Mouse (Mus musculus): Measurements from ENCODE around the gene Serpina1e.
"Not testable (repeated sequence)": the region's sequence is repeated elsewhere in the genome, so short reads cannot be mapped to it uniquely, and the experiment has no call there.

Serpina1e gene

GRCm38 (mm10) chr12:103962860-103963259, 4.1 kb upstream of the Serpina1e start:
- DNase-seq (ENCODE audit: low read depth, low spot score), result no peak

- no peak for DNase-seq (ENCODE audit: low read depth, low spot score)
Observed at GRCm38 (mm10) chr12:103962337-103962736, 3.6 kb upstream of the Serpina1e start.

GRCm38 (mm10) chr12:103961716-103962115, 2.9 kb upstream of the Serpina1e start:
- DNase-seq (ENCODE audit: low read depth, low spot score), result peak; percentile 0

- DNase-seq (ENCODE audit: low read depth, low spot score), result not testable (repeated sequence)
Observed at GRCm38 (mm10) chr12:103956555-103956954, 2.2 kb downstream of the Serpina1e start.

GRCm38 (mm10) chr12:103952972-103953371, 5.8 kb downstream of the Serpina1e start:
- DNase-seq (ENCODE audit: low read depth, low spot score), result not testable (repeated sequence)

GRCm38 (mm10) chr12:103946243-103946642, 12.5 kb downstream of the Serpina1e start:
- DNase-seq (ENCODE audit: low read depth, low spot score), result no peak

- DNase-seq (ENCODE audit: low read depth, low spot score), result not testable (repeated sequence)
Observed at GRCm38 (mm10) chr12:103909181-103909580, 49.6 kb downstream of the Serpina1e start.

GRCm38 (mm10) chr12:103907746-103908145, 51.0 kb downstream of the Serpina1e start:
- DNase-seq (ENCODE audit: low read depth, low spot score), result not testable (repeated sequence)

- DNase-seq (ENCODE audit: low read depth, low spot score), result not testable (repeated sequence)
Observed at GRCm38 (mm10) chr12:103904837-103905340, 53.9 kb downstream of the Serpina1e start, which contains the start of gene Serpina1c. Gene Serpina1c (minus strand): TSS chr12:103904887.

GRCm38 (mm10) chr12:103901929-103902328, 56.8 kb downstream of the Serpina1e start:
- not testable (repeated sequence) for DNase-seq (ENCODE audit: low read depth, low spot score)

All from R1 (cell line).